Mouse (Mus musculus): ENCODE results near the gene Lmln.

DNA sequence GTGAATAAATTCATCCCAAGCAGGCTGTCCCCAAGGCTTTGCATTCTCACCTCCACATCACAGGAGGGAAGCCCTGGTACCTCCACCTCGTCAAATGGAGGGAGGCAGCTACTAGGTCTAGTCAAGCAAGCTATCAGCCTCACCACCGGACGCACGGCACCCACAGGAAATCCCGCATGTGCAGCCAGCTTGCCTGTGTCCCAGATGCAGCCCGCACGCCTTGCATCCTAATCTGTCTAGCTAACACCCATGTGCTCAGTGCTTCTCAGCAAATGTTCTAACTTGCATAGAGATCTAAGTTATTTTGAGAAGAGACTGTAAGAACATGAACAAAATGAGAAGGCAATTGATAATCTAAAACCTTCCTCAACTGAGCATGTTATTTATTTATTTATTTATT, 36.0 kb upstream of the Lmln start:
- TF ChIP-seq GATA1 (IDR thresholded peaks at IDR 0.05; ENCODE audit: borderline replicate concordance, low read length) = no peak
- no peak for TF ChIP-seq FLI1 (IDR thresholded peaks at IDR 0.05; ENCODE audit: low read length)
